Mouse (Mus musculus) left cerebral cortex, postnatal 10 days (tissue): ENCODE measurements around the gene Efcab9. TPM values are rescaled to one million over a fixed set of nuclear protein-coding genes. Genes with fewer than 3 reads are reported as not detected.

Experiments
- DNase-seq, 2 experiments: peaks; one replicate each; pipeline ENCODE4 v3.0.0; 2021 to 2022; ENCODE audit warnings: low spot score in 2 of 2, mixed read lengths in 1 of 2; ENCODE audit errors: extremely low spot score in 1 of 2
- intact Hi-C: fragments of 180-260 bp; cut with DNase I; formaldehyde crosslinking; loops from one replicate; pipeline ENCODE4 v1.15.1; 2025
- total RNA-seq, 2 experiments: library from RNA; stranded (reverse); gene quantifications; 2 replicates each; pipeline ENCODE4 v1.2.3; 2021

Gene Efcab9
- total RNA-seq, 2 experiments from 2014 or later = not detected

DNA sequence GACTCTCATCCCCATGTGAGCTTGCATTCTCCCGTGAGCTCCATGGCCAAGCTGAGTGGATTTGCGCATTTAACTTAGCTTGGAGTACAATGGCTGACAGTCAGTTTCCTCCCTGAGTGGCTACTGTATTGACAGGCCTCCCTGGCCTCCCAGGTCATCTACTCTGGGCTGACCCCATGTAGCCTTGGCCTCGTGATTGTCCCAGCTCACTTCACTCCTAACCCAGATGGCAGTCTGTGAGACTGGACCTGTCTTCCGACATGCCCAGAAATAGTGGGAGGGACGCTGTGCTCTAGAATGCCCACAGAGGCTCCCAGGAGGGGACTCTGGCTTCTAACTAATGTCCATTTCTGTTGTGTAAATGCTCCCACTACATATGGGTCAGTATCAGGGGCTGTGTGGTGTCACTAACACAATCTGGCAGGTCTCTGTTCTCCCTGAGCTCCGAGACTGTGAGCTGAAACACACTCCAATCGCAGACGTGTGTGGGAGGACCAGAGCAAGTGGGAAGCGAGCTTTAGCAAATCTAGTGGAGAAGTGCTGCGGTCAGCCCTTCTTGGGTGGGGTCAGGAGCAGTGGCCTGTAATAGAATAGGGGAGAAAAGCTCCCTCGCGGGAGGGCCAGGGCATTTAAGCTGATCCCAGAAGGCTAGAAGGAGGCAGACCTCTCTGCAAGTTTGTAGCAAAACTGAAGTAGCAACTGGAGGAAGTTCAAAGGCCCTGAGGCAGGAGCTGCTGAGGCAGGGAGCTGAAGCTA lies 28.3 kb upstream of the Efcab9 start:
- intact Hi-C loops = no loop called here
- no peak for DNase-seq

DNA sequence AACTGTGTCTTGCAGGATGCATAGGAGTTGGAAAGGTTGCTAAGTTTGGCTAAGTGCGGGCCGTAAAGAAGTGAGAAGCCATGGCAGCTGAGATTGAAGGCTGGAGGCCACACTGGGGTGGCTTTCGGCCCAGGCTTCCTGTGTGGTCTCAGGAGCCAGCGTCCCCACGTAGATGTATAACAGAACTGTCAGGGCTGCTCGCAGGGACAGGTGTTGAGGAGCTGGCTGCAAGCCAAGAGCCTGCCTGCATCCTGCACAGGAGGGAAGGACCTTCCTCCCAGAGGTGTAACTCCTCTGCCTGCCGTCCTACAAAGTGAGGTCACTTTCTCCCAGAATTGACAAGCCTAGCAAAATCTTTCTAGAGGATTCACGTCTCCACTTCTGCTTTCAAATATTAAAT lies 26.8 kb upstream of the Efcab9 start:
- DNase-seq = no peak
- intact Hi-C loops = no loop called here

DNA sequence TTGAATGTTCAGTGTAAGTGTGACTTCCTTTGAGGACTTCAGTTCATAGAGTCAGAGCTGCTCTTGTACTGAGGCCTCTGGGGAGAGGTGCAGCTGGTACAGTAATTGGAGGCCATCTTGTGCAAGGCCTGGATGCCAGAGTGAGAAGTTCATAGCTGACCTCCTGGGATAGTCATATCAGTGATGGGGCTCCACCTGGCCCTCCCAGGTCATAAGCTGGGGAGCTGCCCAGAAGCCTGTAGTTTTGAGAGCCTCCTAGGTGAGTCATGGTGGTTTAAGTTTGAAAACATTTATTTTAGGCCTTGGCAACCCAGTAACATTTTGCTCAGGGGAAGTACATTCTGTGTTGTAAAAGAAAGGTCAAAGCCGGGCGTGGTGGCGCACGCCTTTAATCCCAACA lies 26.1 kb upstream of the Efcab9 start:
- intact Hi-C loops = no loop called here
- no peak for DNase-seq

DNA sequence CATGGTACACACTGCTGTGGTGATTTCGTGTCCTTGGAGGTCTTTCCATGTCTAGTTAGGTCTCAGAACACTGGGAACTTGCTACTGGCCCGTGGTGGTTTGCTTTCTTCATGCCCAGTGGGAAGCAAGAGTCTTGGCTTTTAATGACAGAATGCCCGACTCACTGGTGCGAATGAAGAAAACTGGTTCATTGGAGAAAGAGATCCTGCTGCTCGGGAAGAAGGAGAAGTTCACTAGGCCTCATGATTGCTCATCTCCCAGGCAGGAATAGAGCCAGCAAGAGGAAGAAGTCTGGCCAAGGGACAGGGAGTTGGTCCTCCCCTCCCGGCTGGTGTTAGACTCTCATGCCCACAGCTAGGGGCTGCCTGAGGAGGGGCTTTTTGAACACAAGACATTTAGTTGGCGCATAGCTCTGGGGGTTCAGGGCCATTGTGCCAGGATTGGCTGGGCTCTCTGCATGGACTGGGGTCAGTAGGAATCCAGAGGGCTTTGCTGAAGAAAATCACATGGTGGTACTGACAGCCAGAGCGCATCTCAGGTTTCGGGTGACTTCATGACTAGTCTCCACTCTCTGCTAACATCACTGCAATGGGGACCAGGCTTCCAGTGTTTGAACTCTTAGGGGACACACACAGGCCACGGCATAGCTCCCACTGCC lies 24.6 kb upstream of the Efcab9 start:
- intact Hi-C loops = no loop called here
- no peak for DNase-seq

DNA sequence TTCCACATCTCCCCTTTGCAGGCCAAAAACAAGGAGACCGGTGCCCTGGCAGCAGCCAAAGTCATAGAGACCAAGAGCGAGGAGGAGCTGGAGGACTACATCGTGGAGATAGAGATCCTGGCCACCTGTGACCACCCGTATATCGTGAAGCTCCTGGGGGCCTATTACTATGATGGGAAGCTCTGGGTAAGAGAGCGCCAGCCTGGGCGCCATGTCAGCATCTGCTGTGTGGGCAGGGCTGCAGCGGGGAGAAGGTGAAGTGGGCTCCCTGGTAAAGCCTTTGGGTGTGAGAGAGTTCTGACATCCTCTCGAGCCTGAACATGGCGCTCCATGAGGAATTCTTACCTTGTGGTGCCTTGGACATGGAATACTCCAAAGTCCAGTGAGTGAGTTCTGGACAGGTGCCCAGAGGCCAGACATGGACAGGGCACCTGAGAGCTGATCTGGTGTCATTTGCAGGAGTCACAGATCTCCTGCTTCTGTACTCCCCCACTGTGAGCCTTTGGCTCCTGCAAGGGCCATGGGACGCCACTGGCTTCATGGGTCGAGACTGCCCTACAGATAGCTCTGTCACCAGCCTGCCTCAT lies 23.3 kb upstream of the Efcab9 start:
- intact Hi-C loops = no loop called here
- no peak for DNase-seq

DNA sequence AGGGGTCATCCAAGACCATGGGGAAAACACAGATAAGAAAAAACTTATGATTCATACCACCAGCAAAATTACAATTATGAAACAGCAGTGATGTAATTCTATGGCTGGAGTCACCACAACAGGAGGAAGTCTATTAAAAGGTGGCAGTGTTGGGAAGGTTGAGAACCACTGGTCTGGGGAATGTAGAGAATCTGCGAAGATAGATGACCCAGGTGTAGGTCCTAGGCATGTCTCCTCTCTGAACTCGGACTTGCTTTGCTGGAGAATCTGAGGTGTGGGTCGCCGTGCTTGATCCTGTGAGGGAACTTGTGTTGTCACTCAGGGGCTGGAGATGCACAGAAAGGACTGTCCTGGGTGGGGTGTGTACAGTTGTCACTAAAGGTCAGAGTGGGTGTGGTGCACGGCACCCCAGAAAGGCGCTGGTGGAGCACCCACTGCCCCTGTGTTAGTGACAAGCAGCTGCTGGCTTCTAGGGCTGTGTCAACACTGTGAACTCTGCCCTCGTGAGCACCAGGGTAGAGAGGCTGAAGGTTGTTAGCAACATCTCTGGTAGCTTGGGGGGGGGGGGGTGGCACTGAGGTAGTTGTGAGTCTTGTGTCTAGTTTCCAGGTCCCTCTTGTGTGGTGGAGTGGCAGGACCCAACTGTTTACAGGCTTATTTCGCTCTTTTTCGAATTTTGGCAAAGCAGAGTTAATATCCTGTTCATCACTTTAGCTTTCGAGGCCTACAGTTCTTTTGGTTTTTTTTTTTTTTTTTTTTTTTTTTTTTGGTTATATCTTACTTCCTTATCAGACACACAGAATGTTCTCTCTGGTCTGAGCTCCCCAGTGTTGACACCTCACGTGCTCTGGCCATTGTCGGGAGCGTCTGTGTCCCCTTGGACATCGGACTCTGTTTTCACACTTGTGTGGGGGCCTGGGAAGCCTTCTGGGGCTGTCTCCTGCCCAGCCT lies 22.5 kb upstream of the Efcab9 start:
- intact Hi-C loops = no loop called here
- no peak for DNase-seq

DNA sequence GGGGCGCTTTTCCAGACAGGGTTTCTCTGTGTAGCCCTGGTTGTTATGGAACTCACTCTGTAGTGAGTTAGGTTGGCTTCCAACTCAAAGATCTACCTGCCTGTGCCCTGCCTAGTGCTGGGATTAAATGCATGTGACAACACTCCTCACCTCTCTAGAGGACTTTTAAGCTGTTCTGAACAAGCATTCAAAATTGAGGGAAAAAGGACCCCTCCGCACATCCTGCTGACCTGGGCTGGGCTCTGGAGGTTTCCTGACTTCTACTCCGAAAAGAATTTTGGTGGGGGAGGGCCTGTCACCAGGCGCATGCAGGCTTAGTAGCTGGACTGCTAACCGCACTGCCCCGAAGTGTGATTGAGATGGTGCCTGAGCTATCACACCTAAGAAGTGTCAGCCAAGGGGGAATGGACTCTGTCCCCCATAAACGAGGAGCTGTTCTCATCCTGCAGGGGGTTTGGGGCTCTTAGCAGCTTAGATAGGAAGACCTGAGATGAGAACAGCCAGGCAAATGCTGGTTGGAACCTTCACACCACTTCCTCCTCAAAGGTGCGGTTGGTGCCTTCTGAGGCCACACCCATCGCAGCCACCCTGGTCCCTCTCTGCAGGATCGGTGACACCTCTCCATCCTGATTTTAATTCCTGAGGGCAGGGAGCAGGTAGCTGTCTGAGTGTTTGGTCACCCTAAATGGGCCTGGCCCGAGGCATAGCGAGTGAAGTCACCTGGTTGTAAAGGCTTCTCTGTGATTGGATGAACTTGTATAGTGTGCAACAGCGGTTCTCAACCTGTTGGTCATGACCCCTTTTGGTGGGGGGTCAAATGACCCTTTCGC lies 21.6 kb upstream of the Efcab9 start:
- intact Hi-C loops = no loop called here

DNA sequence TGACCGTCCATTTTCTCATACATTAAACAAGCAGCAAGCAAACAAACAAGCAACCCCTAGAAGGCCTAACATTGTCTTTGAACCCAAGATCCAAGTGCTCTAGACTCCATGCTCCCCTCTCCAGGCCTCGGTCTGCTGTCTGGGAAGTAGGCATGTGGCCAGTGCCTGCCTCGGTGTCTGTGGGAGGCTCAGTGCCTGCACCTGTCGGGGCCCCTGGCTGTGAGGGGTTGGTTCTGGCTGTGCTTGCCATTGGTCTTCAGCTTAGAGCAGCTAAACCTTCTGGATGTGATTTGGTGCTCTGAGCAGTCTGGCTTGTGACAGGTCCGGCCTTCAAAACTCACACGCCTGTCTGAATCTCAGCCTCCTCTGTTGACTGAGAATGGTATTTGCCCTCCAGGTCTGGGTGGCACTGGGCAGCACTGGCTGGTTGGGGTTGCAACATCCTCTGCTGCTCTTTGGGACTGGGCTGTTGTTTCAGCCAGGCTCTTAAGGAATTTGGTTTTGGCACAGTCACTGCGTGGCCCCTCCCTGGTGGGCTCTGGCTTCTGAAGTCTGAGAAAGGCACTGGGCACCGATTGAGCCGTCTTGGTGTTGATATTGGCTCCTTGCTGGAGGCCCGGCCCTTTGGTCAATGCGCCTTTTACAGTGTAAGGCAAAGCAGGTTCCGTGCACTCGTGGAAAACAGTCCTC lies 20.7 kb upstream of the Efcab9 start:
- intact Hi-C loops = no loop called here
- no peak for DNase-seq

More for the DNA sequence above, 21.6 kb upstream of the Efcab9 start:
- DNase-seq = no peak

DNA sequence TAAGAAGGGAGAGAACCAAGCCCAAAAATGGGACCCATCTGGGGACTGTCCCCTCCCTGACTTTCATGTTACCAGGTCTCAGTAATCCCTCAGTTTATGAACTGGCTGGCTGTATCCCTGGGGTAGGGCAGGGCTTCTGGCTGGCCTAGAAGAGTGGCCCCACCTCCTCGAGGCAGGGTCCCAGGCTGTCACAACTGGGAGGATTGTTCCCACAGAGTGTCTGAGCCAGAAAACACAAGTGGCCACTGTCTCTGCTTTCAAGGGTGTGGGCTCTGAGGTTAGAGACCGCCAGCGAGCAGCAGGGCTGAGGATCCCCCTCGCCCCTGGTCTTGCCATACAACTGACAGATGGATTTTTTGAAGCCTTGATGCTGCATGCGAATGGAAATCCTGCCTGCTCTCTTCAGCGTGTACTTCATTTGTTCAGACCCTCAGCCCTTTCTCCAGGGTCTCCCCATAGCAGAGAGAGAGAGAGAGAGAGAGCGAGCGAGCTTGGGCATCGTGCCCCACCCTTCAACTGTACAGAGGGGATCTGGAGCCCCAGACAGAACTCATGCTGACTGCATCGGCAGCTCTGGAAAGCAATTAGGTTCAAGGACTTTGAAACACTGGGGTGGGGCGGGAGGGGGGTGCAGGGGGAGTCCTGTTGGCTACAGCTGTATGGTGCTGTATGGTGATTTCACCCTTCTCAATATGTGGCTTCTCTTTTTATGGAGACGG lies 19.9 kb upstream of the Efcab9 start:
- no peak for DNase-seq
- intact Hi-C loops = no loop called here

DNA sequence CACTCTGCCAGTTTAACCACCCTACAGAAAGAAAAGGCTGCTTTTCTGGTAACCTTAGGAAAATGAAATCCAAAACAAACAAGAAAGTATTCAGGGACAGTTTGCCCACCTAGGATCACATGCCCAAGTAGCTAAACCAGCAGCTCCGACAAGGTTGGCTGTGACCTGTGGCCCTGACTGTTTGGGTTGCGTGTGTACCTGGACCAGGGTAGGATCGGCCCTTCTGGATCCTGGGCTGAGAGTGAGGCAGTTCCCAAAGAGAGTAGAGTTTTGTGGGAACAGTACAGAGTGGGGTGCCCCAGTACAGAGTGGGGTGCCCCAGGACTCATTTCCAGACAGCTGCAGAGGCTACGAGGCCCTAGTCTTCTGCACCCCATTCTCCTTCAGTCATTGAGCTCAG lies 19.2 kb upstream of the Efcab9 start:
- no peak for DNase-seq
- intact Hi-C loops = no loop called here

DNA sequence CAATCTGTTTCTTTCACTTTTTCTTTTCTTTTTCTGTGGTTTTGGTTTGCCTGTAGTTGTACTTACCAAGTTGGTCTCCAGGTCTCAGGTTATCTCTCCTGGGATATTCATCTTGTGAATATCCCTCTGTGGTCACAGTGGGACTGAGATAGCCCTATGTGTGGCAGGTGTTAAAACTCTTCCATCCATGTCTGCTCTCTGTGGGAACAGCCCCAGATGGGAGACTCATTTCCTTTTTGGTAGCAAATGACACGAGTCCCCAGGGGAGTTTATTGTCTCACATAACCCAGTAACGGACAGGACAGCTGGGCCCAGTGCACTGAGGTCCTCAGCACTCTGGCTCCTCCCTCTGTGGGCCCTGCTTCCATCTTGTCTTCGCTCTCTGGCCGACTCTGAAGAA lies 18.2 kb upstream of the Efcab9 start:
- no peak for DNase-seq
- intact Hi-C loops = no loop called here

DNA sequence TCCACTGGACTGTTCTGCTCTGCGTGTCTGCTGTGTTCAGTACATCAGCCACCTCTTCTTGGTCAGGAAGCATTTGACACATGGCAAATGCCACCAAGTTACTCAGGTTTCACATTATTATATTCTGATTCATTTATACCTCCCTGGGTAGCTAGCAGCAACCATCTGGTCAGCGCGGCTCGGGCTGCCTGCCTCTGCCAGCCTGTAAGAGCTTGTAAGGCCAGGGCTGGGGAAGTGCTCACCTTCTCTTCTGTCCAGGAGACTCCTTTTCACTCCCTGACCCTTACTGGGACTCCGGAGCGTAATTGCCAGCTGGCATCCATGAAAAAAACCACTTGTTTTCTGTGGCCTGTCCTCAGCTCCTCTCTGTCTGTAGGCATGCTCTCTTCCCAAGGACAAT lies 17.4 kb upstream of the Efcab9 start:
- DNase-seq = no peak
- intact Hi-C loops = no loop called here

DNA sequence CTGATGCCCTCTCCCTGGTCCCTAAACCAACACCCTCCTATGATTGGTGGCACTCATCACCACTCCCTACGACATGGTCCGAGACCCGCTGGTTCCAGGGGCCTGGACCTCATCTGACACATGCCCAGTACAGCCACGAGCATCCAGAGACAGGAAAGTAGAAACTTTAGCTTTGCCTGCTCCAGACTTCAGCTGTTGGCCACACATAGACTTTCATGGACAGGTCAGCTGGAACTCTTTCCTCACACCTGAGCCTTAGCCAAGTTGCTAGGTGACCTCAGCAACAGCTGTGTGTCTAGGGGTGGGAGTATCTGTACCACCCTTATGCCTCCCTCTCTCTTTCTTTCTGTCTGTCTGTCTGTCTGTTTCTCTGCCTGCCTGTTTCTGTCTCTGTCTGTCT lies 16.4 kb upstream of the Efcab9 start:
- DNase-seq = no peak
- intact Hi-C loops = no loop called here

DNA sequence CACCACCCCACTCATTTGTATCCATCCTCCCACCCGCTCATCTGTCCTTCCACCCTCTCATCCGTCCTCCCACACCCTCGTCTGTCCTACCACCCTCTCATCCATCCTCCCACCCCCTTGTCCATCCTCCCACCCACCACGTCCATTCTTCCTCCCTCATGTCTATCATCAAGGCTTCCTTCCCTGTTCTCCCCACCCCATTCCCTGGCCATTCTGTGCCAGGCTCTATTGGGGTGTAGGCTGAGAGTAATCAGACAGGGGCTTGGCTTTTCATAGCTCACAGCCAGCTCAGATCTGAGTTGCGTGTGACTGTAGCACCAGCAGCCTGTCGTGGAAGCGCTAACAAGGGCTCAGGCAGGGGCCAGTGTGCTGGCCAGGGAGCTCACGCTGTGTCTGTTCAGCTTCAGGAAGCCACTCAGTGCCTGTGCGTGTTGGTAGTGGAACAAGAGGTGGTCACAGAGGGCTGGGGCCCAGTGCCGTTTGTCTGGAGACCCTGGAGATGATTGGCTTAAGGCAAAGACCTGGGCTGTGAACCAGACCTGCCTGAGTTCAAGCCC lies 15.6 kb upstream of the Efcab9 start:
- DNase-seq = no peak
- intact Hi-C loops = no loop called here

DNA sequence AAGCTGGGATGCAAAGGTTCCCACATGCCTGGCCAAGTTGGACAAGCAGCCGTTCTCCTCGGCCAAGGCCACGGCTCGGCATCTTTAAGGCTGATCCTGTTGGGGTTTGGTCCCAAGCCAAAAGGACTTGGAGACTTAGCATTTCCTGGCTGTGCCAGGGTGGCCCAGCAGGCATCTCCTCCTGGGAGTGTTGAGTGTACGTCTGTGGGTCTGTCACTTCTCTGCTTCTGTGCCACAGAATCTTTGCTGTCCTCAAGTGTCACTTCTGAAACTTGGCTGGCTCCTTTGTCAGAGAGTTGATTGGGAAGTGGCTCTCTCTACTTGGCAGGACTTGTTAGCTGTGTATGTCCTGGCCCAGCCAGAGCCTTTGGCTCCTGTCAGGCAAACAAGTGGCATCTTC lies 14.6 kb upstream of the Efcab9 start:
- no peak for DNase-seq
- intact Hi-C loops = no loop called here

DNA sequence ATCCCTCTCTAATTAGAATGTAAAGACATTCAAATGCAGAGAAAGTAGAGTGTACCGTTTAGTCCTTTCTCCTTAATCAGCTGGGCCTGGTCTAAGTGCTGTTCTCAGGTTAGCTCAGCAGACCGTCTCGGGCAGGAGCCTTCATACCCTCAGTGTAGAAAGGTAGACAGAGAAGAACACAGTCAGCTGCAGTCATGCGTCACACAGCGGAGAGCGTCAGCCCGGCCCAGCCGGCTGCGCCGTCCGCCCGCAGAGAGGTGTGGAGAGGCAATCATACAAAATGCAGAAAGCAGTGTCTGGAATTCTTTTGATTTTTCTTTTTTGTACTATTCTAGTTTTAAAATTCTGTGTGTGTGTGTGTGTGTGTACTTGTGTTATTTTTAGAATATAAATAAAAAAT lies 13.7 kb upstream of the Efcab9 start:
- intact Hi-C loops = no loop called here
- no peak for DNase-seq

DNA sequence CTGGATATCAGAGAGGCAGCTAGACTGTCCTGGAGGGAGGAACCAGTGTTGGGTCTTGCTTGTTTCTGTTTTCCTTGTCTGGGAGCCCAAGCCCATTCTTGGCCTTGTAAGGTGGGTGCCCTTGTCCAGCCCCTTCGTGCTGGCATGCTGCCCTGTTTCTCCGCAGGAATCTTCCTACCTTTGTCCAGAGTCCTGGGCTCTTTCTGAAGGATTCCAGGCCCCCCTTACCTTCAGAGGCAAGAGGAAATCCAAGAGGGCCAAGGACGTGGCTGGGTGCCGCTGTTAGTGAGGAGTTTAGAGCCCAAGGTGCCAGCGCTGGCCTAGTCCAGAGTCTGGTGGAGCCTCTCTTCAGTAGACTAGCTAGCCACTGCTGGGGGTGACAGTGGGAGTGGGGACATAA lies 12.6 kb upstream of the Efcab9 start:
- DNase-seq = peak in 1 of 2 experiments; percentile 55
- intact Hi-C loops = no loop called here
